Mouse (Mus musculus): ENCODE data around the gene Reg1. TPM values are rescaled to one million over a fixed set of nuclear protein-coding genes. Genes with fewer than 3 reads are reported as not detected.

Gene Reg1
- polyA plus RNA-seq, 1 experiment from 2014 or later = 0.21 TPM

DNA sequence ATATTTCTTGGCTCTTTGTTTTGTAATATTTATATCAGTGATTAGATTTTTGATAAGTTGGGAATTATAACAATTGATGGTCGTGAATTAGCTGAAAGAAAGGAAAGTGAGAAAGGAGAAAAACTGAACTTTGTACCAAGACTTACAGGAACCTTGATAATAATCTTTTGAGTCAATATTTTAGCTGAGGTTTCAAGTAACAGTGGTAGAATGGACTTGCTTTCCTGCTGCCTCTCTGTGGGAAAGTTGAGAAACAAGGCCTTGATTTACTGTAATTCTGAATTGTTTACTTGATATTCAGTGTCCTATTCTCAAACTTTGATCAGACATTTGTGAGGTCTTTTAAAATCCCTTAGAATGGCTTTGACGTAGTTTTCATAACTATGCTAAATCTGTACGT is 46.8 kb downstream of the Reg1 start:
- Histone ChIP-seq H3K27ac (no peak overlapping the region), H3K9me3 (replicated peaks) (no peaks in the 10 kb centered on the region), H3K4me2 (no peak overlapping the region), H3K4me3 (replicated peaks) (no peak overlapping the region), H3K4me1 (no peaks in the 10 kb centered on the region), H3K27me3 (no peaks in the 10 kb centered on the region), H3K36me3 (no peaks in the 10 kb centered on the region), H3K9ac (no peak overlapping the region)
- 77% methylated on average over 3 of the region's 3 CpGs for WGBS
- ATAC-seq (replicated peaks; ENCODE audit: low FRiP score) = no peak

Other genes starting within 250 kb of the Reg1 start
- gene Reg3b, start 52.1 kb upstream of the Reg1 start, polyA plus RNA-seq (2015; fragmentation: Nextera tagmentation; extraction: Ambion mirVana) = not detected in 2 replicates
- gene Reg3d, start 43.8 kb upstream of the Reg1 start, polyA plus RNA-seq (2015; fragmentation: Nextera tagmentation; extraction: Ambion mirVana) = not detected in 2 replicates
- gene Reg3a, start 42.0 kb upstream of the Reg1 start, polyA plus RNA-seq (2015; fragmentation: Nextera tagmentation; extraction: Ambion mirVana) = not detected in 2 replicates
- not detected in 2 replicates for gene Reg2, start 27.1 kb upstream of the Reg1 start, polyA plus RNA-seq (2015; fragmentation: Nextera tagmentation; extraction: Ambion mirVana)
- gene Reg3g, start 46.2 kb downstream of the Reg1 start, polyA plus RNA-seq (2015; fragmentation: Nextera tagmentation; extraction: Ambion mirVana) = not detected in 2 replicates